Mouse (Mus musculus): ENCODE data around the gene 1110017D15Rik. TPM values are rescaled to one million over a fixed set of nuclear protein-coding genes. Genes with fewer than 3 reads are reported as not detected.

1110017D15Rik gene
- polyA plus RNA-seq, 1 experiment from 2014 or later = 8.7 TPM

- H3K4me3 ChIP-seq = no peak overlapping the region
- no peaks in the 10 kb centered on the region for H3K9me3 ChIP-seq
- H3K4me2 ChIP-seq = no peak overlapping the region
- no peak overlapping the region for H3K27ac ChIP-seq (replicated peaks)
- no peaks in the 10 kb centered on the region for H3K27me3 ChIP-seq
- H3K36me3 ChIP-seq = no peaks in the 10 kb centered on the region
- WGBS = 38% methylated on average over 6 of the region's 6 CpGs
- peaks cover 52% of the 10 kb centered on the region for H3K4me1 ChIP-seq (replicated peaks)
- ATAC-seq (ENCODE audit: low read depth) = no peak
- H3K9ac ChIP-seq = no peak overlapping the region
These were observed 15.3 kb upstream of the 1110017D15Rik start for GRCm38 (mm10) chr4:41532420-41532819.

- peaks cover 61% of the 10 kb centered on the region for H3K4me1 ChIP-seq (replicated peaks)
- 10% methylated on average over 8 of the region's 8 CpGs for WGBS
- no peak overlapping the region for H3K4me3 ChIP-seq
- H3K4me2 ChIP-seq = no peak overlapping the region
- H3K9ac ChIP-seq = peak overlapping the region; percentile 5; the same call in 1 of the 2 replicates
- peaks cover 5% of the 10 kb centered on the region; the same call in 1 of the 2 replicates for H3K36me3 ChIP-seq
- no peaks in the 10 kb centered on the region for H3K9me3 ChIP-seq
- peak; percentile 10; the same call in 1 of the 2 replicates for ATAC-seq (ENCODE audit: low read depth)
- no peaks in the 10 kb centered on the region for H3K27me3 ChIP-seq
- peak overlapping the region; percentile 57; the same call in 1 of the 2 replicates for H3K27ac ChIP-seq (replicated peaks)
These were observed 10.9 kb upstream of the 1110017D15Rik start for GRCm38 (mm10) chr4:41527996-41528395.

- H3K9me3 ChIP-seq = no peaks in the 10 kb centered on the region
- peak overlapping the region; percentile 57 for H3K27ac ChIP-seq (replicated peaks)
- peak overlapping the region; percentile 4; the same call in 1 of the 2 replicates for H3K4me2 ChIP-seq
- H3K27me3 ChIP-seq = no peaks in the 10 kb centered on the region
- ATAC-seq (ENCODE audit: low read depth) = no peak
- H3K9ac ChIP-seq = peak overlapping the region; percentile 51
- peaks cover 57% of the 10 kb centered on the region for H3K4me1 ChIP-seq (replicated peaks)
- H3K36me3 ChIP-seq = peaks cover 10% of the 10 kb centered on the region
- WGBS = 16% methylated on average over 13 of the region's 13 CpGs
- no peak overlapping the region for H3K4me3 ChIP-seq
These were observed 9.9 kb upstream of the 1110017D15Rik start for GRCm38 (mm10) chr4:41527076-41527475.

DNA sequence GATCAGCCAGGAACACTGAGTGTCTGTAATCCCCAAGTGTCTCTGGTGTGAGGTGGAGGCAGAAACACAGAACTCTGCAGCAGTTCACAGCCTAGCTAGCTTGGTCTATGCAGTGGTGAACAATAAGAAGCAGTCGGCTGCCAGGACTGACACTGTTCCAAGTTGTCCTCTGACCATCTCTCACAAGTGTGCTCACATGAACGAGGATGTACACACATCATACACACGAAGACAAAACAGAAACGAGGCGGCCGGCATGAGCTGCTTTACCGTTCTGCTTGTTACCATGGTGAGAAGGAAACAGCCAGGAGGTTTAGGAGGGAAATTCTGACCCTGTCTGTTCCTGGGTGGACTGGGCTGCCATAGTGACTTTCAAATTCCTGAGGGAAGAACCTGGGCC lies 9.4 kb upstream of the 1110017D15Rik start:
- H3K4me2 ChIP-seq = peak overlapping the region; percentile 4; the same call in 1 of the 2 replicates
- WGBS = 22% methylated on average over 7 of the region's 7 CpGs
- peak overlapping the region; percentile 57; the same call in 1 of the 2 replicates for H3K27ac ChIP-seq (replicated peaks)
- H3K9me3 ChIP-seq = no peaks in the 10 kb centered on the region
- peaks cover 15% of the 10 kb centered on the region for H3K36me3 ChIP-seq
- peak overlapping the region; percentile 51 for H3K9ac ChIP-seq
- peaks cover 52% of the 10 kb centered on the region for H3K4me1 ChIP-seq (replicated peaks)
- no peak overlapping the region for H3K4me3 ChIP-seq
- no peaks in the 10 kb centered on the region for H3K27me3 ChIP-seq
- ATAC-seq (ENCODE audit: low read depth) = no peak

DNA sequence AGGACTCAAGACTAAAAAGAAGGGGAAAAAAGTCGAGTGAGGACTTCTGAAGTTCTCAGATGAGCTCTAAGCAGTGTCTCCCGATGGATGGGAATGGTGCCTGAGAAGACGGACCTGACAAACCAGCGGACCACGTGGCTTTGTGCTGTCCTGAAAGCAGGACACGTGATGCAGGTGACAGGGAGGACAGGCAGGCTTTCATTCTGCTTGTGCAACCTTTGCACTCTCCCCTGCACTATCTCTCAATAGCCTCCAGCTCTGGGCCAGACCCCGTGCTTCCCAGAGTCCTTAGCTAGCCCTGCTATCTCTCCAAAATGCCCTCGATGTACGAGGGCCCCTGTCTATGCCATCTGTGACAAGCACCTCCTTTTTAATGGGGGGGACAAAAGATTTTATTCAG lies 7.7 kb upstream of the 1110017D15Rik start:
- no peak overlapping the region for H3K9ac ChIP-seq
- WGBS = 74% methylated on average over 9 of the region's 9 CpGs
- H3K36me3 ChIP-seq = peaks cover 25% of the 10 kb centered on the region
- ATAC-seq (ENCODE audit: low read depth) = no peak
- H3K4me2 ChIP-seq = no peak overlapping the region
- H3K27me3 ChIP-seq = no peaks in the 10 kb centered on the region
- no peak overlapping the region for H3K4me3 ChIP-seq
- H3K9me3 ChIP-seq = no peaks in the 10 kb centered on the region
- H3K27ac ChIP-seq (replicated peaks) = no peak overlapping the region
- peaks cover 36% of the 10 kb centered on the region for H3K4me1 ChIP-seq (replicated peaks)

DNA sequence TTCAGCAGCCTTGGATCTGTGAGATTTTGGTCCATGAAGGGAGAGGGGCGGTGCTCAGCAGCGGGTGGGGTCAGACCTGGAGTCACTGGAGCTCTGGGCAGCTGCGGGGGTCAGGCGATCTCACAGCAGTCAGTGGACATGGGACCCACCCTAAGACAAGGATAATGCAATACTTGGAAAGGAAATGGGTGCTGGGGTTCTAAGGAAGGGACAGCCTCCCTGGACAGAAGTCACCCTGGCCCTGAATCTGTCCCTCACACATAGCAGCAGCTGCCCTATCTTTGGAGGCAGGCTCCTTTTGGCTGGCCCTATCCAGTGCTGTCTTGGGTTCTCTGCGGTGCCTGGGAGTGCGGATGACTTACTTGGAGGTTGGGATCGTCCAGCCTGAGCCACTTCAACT lies 6.7 kb upstream of the 1110017D15Rik start:
- no peaks in the 10 kb centered on the region for H3K27me3 ChIP-seq
- peaks cover 31% of the 10 kb centered on the region for H3K4me1 ChIP-seq (replicated peaks)
- H3K4me3 ChIP-seq = no peak overlapping the region
- H3K27ac ChIP-seq (replicated peaks) = no peak overlapping the region
- 77% methylated on average over 7 of the region's 7 CpGs for WGBS
- no peak overlapping the region for H3K9ac ChIP-seq
- no peaks in the 10 kb centered on the region for H3K9me3 ChIP-seq
- ATAC-seq (ENCODE audit: low read depth) = no peak
- H3K36me3 ChIP-seq = peaks cover 35% of the 10 kb centered on the region
- no peak overlapping the region for H3K4me2 ChIP-seq

DNA sequence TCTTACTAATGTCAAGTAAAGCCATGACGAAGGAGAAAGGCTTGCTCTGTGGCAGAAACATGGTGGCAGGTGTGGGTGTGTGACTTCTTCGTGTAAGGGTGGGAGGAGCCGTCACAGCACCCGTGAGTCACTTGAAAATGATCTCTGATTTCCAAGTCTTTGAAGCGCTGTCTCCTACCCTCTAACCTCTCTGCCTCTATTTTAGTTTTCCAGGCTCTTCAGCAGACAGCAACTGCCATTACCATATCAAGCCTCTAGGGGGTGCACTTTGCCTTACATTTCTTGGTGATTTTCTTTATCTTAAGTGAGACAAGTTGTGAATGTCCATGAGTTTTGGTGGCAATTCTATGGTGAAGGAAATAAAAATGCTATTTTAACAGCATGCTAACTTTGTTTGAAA lies 5.7 kb upstream of the 1110017D15Rik start:
- ATAC-seq (ENCODE audit: low read depth) = no peak
- Histone ChIP-seq H3K27ac (replicated peaks) (no peak overlapping the region), H3K4me2 (no peak overlapping the region), H3K9me3 (no peaks in the 10 kb centered on the region), H3K27me3 (no peaks in the 10 kb centered on the region), H3K4me1 (replicated peaks) (peaks cover 21% of the 10 kb centered on the region), H3K36me3 (peaks cover 43% of the 10 kb centered on the region), H3K4me3 (no peak overlapping the region), H3K9ac (no peak overlapping the region)
- 61% methylated on average over 5 of the region's 5 CpGs for WGBS

DNA sequence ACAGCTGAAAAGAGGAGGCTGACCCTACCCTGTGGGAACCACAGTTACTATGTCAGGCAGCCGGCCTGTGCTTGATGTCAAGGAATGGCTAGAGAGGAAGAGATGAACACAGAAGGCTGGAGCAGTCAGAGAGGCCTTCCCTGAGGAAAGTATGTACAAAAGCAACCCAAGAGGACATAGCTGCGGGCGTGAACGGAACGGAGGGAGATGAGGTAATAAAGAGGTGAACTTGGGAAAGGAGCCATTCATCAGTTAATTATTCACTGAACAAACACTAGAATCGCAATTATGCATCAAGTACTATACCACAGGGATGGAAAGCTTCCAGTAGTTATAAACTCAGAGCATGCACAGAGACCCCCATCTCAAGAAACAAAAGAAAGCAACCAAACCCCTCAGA lies 5.0 kb upstream of the 1110017D15Rik start:
- Histone ChIP-seq H3K27ac (replicated peaks) (no peak overlapping the region), H3K9me3 (no peaks in the 10 kb centered on the region), H3K4me1 (replicated peaks) (peaks cover 14% of the 10 kb centered on the region), H3K36me3 (peaks cover 43% of the 10 kb centered on the region), H3K9ac (no peak overlapping the region), H3K4me2 (no peak overlapping the region), H3K4me3 (no peak overlapping the region), H3K27me3 (no peaks in the 10 kb centered on the region)
- 74% methylated on average over 6 of the region's 6 CpGs for WGBS
- no peak for ATAC-seq (ENCODE audit: low read depth)

- Histone ChIP-seq H3K36me3 (peaks cover 43% of the 10 kb centered on the region), H3K4me2 (no peak overlapping the region), H3K27me3 (no peaks in the 10 kb centered on the region), H3K9me3 (no peaks in the 10 kb centered on the region), H3K4me3 (no peak overlapping the region), H3K9ac (no peak overlapping the region), H3K27ac (replicated peaks) (no peak overlapping the region), H3K4me1 (replicated peaks) (0 out of 2 replicates have a peak, but pooled peaks cover 3% of the 10 kb centered on the region)
- WGBS = 41% methylated on average over 14 of the region's 14 CpGs
- no peak for ATAC-seq (ENCODE audit: low read depth)
These were observed 3.5 kb upstream of the 1110017D15Rik start for GRCm38 (mm10) chr4:41520641-41521040.

- ATAC-seq (ENCODE audit: low read depth) = no peak
- 0 out of 2 replicates have a peak, but pooled peaks cover 3% of the 10 kb centered on the region for H3K4me1 ChIP-seq (replicated peaks)
- no peaks in the 10 kb centered on the region for H3K27me3 ChIP-seq
- H3K9me3 ChIP-seq = no peaks in the 10 kb centered on the region
- no peak overlapping the region for H3K4me3 ChIP-seq
- peaks cover 41% of the 10 kb centered on the region for H3K36me3 ChIP-seq
- 94% methylated on average over 5 of the region's 5 CpGs for WGBS
- no peak overlapping the region for H3K9ac ChIP-seq
- no peak overlapping the region for H3K27ac ChIP-seq (replicated peaks)
- H3K4me2 ChIP-seq = no peak overlapping the region
These were observed 2.1 kb upstream of the 1110017D15Rik start for GRCm38 (mm10) chr4:41519195-41519594.

GRCm38 (mm10) chr4:41518349-41518748 lies 1.2 kb upstream of the 1110017D15Rik start:
- H3K9ac ChIP-seq = no peak overlapping the region
- H3K27me3 ChIP-seq = no peaks in the 10 kb centered on the region
- 85% methylated on average over 7 of the region's 7 CpGs for WGBS
- no peak overlapping the region for H3K4me3 ChIP-seq
- no peak for ATAC-seq (ENCODE audit: low read depth)
- peaks cover 38% of the 10 kb centered on the region for H3K36me3 ChIP-seq
- H3K4me1 ChIP-seq (replicated peaks) = peaks cover 8% of the 10 kb centered on the region
- no peaks in the 10 kb centered on the region for H3K9me3 ChIP-seq
- H3K27ac ChIP-seq (replicated peaks) = no peak overlapping the region
- no peak overlapping the region for H3K4me2 ChIP-seq

DNA sequence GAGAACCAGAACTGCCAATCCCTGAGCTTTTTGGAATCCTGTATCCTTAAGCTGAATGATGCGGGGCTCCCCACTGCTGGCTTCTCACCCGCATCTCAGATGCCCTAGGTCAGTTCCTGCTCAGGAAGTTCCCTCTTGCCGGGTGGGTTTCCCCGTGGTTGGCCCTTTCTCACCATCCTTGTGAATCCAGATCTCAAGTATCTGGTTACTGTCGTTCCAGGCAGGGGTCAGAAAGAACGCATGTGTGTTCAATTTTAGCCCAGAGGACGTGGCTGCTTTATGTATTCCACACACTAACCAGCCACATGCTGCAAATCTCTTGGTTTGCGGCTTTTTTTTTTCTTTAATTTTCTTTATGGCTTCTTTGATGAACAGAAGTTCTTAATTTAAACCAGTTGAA lies 3.4 kb downstream of the 1110017D15Rik start:
- 30% methylated on average over 8 of the region's 8 CpGs for WGBS
- H3K27me3 ChIP-seq = peaks cover 6% of the 10 kb centered on the region
- no peak for ATAC-seq (ENCODE audit: low read depth)
- peaks cover 9% of the 10 kb centered on the region for H3K4me1 ChIP-seq (replicated peaks)
- H3K4me2 ChIP-seq = no peak overlapping the region
- no peaks in the 10 kb centered on the region for H3K9me3 ChIP-seq
- H3K9ac ChIP-seq = 0 out of 2 replicates have a peak overlapping the region, but pooled peaks have one; percentile 17
- peaks cover 7% of the 10 kb centered on the region for H3K36me3 ChIP-seq
- no peak overlapping the region for H3K4me3 ChIP-seq
- H3K27ac ChIP-seq (replicated peaks) = peak overlapping the region; percentile 6; the same call in 1 of the 2 replicates

- 0 out of 2 replicates have a peak, but pooled peaks have one; percentile 23 for ATAC-seq (ENCODE audit: low read depth)
- 0 out of 2 replicates have a peak overlapping the region, but pooled peaks have one; percentile 17 for H3K9ac ChIP-seq
- peaks cover 10% of the 10 kb centered on the region for H3K27me3 ChIP-seq
- peaks cover 3% of the 10 kb centered on the region for H3K36me3 ChIP-seq
- no peak overlapping the region for H3K4me2 ChIP-seq
- no peaks in the 10 kb centered on the region for H3K9me3 ChIP-seq
- H3K4me1 ChIP-seq (replicated peaks) = peaks cover 9% of the 10 kb centered on the region
- WGBS = 32% methylated on average over 4 of the region's 4 CpGs
- peak overlapping the region; percentile 6; the same call in 1 of the 2 replicates for H3K27ac ChIP-seq (replicated peaks)
- H3K4me3 ChIP-seq = no peak overlapping the region
These were observed 3.8 kb downstream of the 1110017D15Rik start for GRCm38 (mm10) chr4:41513309-41513708.

Measured in neural tube, embryonic 13.5 days (tissue).